In genomic region chr9:72867434-72867833, GRCm38 (mm10) we compare ENCODE assay signal across 19 mouse cellular contexts. TPM values are rescaled to one million over a fixed set of nuclear protein-coding genes. Genes with fewer than 3 reads are reported as not detected.
"Had no signal": no experiment of that assay in that cellular context is flagged by ENCODE, and none has a peak within 500 bp of the region (broad histone marks: within the 10 kb centered on the region; RNA-seq: fewer than 3 reads in every experiment).

No protein-coding gene starts in this region.

- H3K9ac ChIP-seq: liver, embryonic 14.5 days; lung, embryonic 14.5 days; midbrain, embryonic 12.5 days; neural tube, embryonic 12.5 days; stomach, embryonic 15.5 days had no signal

- H3K27ac ChIP-seq: liver, embryonic 14.5 days; midbrain, embryonic 10.5 days; midbrain, embryonic 12.5 days; neural tube, embryonic 12.5 days; stomach, embryonic 15.5 days; stomach, postnatal 0 days had no signal

- DNase-seq: lung, adult 18-20 months; lung, embryonic 14.5 days; lung, postnatal 10 days; lung, postnatal 4 days; midbrain, embryonic 14.5 days; right cerebral cortex, postnatal 14 days; thymus, adult 2 months; thymus, postnatal 25 days; thymus, postnatal 4 days had no signal

- H3K4me2 ChIP-seq: lung, embryonic 14.5 days; midbrain, embryonic 12.5 days; neural tube, embryonic 12.5 days; stomach, embryonic 15.5 days had no signal

- H3K4me3 ChIP-seq: midbrain, embryonic 10.5 days; midbrain, embryonic 12.5 days; myocyte; neural tube, embryonic 12.5 days; stomach, embryonic 15.5 days had no signal

- H3K36me3 ChIP-seq: midbrain, embryonic 12.5 days; neural tube, embryonic 12.5 days; stomach, embryonic 15.5 days had no signal

- H3K27me3 ChIP-seq: midbrain, embryonic 12.5 days; neural tube, embryonic 12.5 days; stomach, embryonic 15.5 days had no signal

- ATAC-seq: midbrain, embryonic 16.5 days had no signal

- H3K9me3 ChIP-seq: midbrain, embryonic 10.5 days; midbrain, embryonic 12.5 days; neural tube, embryonic 12.5 days; stomach, embryonic 15.5 days had no signal

RNA-seq across cellular contexts. Expression of gene Pygo1, which starts 58.0 kb away (rescaled TPM):
- total RNA-seq: megakaryocyte, adult 5-6 weeks; megakaryocyte-erythroid progenitor cell, adult 5-6 weeks had no signal
